Mouse (Mus musculus): ENCODE results near the gene Atp1a2. TPM values are rescaled to one million over a fixed set of nuclear protein-coding genes. Genes with fewer than 3 reads are reported as not detected.

Gene Atp1a2
- 100 to 1,000 TPM; 134 to 155 TPM for total RNA-seq (2021)
- long read RNA-seq, experiment 1, full-length matches to known transcripts, result 113 of 165 reads
- long read RNA-seq, experiment 1, partial matches to known transcripts, result 26 of 165 reads
- long read RNA-seq, experiment 1, other reads (novel, unspliced or antisense), result 26 of 165 reads
- long read RNA-seq, experiment 2, full-length matches to known transcripts, result 56 of 82 reads
- long read RNA-seq, experiment 2, partial matches to known transcripts, result 17 of 82 reads
- long read RNA-seq, experiment 2, other reads (novel, unspliced or antisense), result 9 of 82 reads

- DNase-seq, result peak in 1 of 2 experiments; percentile 32
These were observed at the start of gene Atp1a2 for GRCm38 (mm10) chr1:172297611-172298537. Atp1a2 (minus strand) TSS chr1:172298064.

GRCm38 (mm10) chr1:172347382-172347781 is 49.5 kb upstream of the Atp1a2 start:
- no peak for DNase-seq

DNA sequence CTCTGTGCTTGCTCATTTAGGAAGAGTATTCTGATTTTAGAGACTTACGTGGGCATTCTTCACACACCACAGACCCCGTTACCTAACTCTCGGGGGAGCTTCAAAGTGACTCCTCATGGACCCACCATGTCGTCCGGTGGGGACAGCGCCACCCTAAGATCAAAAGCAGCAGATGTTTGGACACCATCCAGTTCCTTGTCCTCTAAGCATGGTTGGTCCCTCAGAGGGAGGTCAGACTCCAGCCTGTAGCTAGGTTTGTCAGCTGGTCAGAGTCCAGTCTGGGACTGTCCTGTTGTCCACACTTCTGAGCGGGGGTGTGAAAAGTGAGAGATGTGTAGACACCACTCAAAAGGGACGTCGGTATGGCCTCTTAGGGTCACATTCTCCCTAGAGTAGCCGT is 48.8 kb upstream of the Atp1a2 start:
- DNase-seq, result no peak

- DNase-seq, result no peak
These were observed 47.0 kb upstream of the Atp1a2 start for GRCm38 (mm10) chr1:172344820-172345219.

DNA sequence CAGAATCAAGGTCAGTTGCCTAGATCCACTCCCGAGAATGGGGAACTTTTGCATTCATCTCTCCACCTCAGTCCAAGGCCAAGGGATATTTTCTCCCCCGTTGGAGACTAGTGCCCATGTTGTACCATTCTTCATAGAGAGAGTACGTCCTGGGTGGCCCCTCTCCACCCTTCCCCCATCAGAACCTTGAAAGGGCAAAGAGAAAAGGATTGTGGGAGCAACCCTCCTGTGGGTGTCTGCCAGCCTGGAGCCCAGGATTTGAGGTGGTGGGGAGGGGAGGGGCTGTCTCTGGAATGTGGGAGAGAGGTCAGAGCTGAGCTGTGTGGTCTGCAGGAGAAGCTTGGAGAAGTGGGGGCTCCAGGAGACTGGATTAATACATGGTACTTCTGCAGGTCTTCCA is 46.0 kb upstream of the Atp1a2 start:
- no peak for DNase-seq

- no peak for DNase-seq
These were observed 44.9 kb upstream of the Atp1a2 start for GRCm38 (mm10) chr1:172342729-172343128.

GRCm38 (mm10) chr1:172341386-172341785 is 43.5 kb upstream of the Atp1a2 start:
- DNase-seq, result no peak

DNA sequence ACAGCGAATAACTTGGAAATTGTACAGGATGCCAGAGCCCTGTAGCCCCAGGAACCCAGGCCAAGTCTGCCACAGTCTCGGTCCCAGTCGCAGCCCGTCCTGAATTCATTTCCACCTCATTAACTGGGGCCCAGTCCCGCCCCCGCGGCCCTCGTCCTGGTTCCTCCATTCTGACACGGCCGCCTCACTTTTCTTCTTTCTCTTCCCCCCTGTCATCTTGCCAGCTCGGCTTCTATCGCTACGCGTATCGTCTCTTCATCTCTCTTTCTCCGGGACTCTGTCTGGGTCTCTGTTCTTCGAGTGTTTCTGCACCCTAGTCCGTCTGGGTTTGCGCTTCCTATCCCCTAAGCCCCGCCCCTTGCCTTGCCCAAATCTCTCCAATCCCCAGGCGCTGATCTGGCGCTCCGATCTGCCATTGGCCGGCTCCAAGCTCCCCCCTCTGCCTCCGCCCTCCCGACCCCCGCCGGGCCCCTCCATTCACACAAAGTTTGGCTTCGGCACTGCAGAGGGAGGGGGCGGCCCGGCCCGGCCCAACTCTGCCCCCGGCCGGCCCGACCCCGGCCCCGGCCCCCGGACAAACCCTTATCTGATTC is 43.0 kb upstream of the Atp1a2 start, which contains the start of gene Kcnj10:
TSS of gene Kcnj10 (plus strand) at position 482 of the 593 bp plus-strand sequence.
- peak; percentile 85 to 89 for DNase-seq

DNA sequence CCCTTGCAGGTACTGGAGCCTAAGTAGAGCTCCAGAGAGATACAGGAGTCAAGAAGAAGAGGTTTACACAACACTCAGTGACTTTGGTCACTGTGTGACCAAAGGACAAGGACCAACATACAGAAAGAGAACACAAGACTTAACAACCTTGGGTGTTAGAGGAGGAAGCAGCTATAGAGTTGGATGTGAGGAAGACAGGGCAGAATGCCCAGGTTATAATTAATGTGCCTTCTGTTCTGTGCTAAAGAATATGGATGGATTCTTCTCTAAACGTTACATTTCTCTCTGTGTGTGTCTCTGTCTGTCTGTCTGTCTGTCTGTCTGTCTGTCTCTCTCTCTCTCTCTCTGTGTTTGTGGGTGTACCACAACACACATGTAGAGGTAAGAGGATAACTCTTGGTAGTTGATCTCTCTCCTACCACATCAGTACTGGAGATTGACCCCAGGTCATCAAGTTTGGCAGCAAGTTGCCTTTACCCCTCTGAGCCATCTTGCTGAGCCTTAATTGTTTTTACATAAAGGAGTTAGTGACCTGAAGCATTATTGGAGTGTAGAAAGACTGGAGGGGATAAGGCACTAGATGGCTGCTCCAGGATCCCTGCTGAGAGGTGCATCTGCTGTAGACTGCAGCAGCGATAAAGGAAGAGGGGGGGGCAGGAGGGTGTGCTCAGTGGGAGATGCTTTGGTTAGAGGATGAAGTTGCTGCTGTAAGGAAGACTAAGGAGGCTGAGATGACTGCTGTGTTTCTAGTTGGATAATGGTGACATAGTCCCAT is 39.7 kb upstream of the Atp1a2 start:
- DNase-seq, result no peak

GRCm38 (mm10) chr1:172335804-172336203 is 37.9 kb upstream of the Atp1a2 start:
- no peak for DNase-seq

- no peak for DNase-seq
These were observed 35.6 kb upstream of the Atp1a2 start for GRCm38 (mm10) chr1:172333512-172333911.

GRCm38 (mm10) chr1:172332925-172333324 is 35.1 kb upstream of the Atp1a2 start:
- no peak for DNase-seq

GRCm38 (mm10) chr1:172331422-172331947 is 33.6 kb upstream of the Atp1a2 start:
- DNase-seq, result no peak

GRCm38 (mm10) chr1:172329616-172330015 is 31.8 kb upstream of the Atp1a2 start:
- DNase-seq, result no peak

GRCm38 (mm10) chr1:172329131-172329530 is 31.3 kb upstream of the Atp1a2 start, which contains the start of gene Kcnj9:
Kcnj9 (minus strand) TSS chr1:172329318.
- DNase-seq, result no peak

GRCm38 (mm10) chr1:172328461-172328860 is 30.6 kb upstream of the Atp1a2 start:
- DNase-seq, result no peak

- no peak for DNase-seq
These were observed 30.2 kb upstream of the Atp1a2 start for GRCm38 (mm10) chr1:172328041-172328440.

- no peak for DNase-seq
These were observed 29.5 kb upstream of the Atp1a2 start for GRCm38 (mm10) chr1:172327206-172328001.

DNA sequence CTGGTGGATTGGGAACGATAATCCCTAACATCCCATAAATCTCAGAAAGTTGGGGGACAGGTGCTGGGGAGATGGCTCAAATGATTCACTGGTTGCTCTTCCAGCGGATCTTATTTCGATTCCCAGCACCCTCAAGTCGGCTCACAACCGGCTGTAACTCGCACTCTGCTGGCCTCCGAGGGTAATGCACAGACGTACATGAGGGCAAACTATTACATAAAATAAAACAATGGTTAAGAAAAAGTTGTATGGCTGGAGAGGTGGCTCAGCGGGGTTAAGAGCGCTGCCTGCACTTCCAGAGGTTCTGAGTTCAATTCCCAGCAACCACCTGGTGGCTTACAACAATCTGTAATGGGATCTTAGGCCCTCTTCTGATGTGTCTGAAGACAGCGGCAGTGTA is 28.8 kb upstream of the Atp1a2 start:
- DNase-seq, result no peak

GRCm38 (mm10) chr1:172325680-172326535 is 28.0 kb upstream of the Atp1a2 start:
- DNase-seq, result peak; percentile 82 to 83

Measured in adrenal gland, postnatal 36 days (tissue).